Mouse (Mus musculus) stomach, postnatal 0 days (tissue): ENCODE data around the gene Hcn4.

Experiments used
- CTCF ChIP-seq: IDR thresholded peaks from 2 replicates; pipeline ENCODE4 v1.5.1; 2016; ENCODE audit warnings: antibody characterized with exemption, low read depth, mild to moderate bottlenecking, moderate library complexity
- EP300 ChIP-seq: optimal IDR thresholded peaks from 2 replicates; pipeline ENCODE3; 2016; ENCODE audit warnings: antibody characterized with exemption

DNA sequence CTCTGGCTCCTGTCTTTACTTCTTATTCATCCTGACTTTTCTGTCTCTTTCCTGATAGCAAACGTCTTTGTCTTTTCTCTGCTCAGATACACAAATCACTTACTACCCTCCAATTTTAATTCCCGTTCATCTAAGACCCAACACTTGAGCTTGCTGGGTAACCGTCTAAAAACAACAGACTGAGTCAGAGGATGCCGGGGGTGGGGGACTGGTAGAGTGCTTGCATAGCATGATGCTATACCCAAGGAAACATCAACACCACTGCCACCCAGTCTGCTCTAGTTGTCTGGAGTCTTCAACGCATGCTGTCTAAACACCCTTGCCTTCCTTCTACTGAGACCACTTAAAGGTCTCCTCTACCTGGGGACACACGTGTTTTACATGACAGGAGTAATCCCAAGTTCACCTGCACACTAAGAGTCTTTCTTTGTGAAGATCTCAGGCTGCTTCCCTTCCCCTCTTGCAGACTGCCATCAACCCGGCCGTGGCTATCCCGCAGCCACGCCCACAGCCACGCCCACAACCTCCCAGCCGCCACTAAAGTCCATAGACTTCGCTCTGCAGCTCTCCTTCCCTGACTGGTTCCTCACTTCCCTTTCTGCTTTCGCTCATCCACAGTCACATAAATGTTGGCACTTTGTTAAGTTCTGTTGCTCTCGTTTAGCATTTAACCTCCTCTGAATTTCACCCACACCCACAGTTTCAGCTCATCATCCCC, 17.5 kb upstream of the Hcn4 start:
- TF ChIP-seq CTCF (no peak), EP300 (no peak)
